Mouse (Mus musculus): ENCODE measurements around the gene Ric8b. TPM values are rescaled to one million over a fixed set of nuclear protein-coding genes. Genes with fewer than 3 reads are reported as not detected.

Gene Ric8b
- polyA plus RNA-seq, 2 experiments from 2014 or later: 6.3 to 7.2 TPM

DNA sequence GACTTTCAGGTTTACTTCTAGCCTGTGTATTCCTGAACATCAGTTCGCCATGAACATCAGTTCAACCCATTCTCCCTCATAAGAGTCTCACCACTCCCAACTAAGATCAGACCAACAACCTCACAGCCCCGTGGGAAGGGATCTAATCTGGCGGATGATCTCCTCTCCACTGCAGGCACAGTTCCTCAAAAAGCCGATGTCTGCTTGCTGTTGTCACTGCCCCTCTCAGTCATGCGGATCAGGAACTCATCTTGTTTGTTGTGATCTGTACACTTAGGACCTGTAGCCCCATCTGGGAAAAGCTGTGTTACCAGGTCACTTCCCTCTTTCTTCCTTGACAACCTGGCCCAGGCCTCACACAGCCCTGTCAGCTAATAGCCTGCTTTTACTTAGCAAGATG, 45.7 kb downstream of the Ric8b start:
- ATAC-seq: no peak

DNA sequence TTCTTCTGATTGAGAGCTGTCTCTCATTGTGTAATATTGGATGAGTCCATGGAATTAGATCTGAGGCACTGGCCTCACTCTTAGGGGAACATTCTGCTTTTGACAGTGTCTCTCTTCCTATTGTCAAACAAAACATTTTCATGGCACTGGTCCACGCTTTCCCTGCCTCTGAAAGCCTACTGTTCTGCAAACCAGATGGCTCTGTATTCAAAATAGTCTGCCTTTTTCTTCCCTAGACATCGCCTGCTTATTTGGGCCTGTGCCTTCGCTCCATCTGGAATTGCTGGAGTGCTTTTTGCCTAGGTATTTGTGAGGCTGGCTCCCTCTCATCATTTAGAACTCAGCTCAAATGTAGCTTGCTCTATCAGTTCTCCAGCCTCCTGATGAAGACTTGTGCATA, 46.3 kb downstream of the Ric8b start:
- no peak for ATAC-seq

DNA sequence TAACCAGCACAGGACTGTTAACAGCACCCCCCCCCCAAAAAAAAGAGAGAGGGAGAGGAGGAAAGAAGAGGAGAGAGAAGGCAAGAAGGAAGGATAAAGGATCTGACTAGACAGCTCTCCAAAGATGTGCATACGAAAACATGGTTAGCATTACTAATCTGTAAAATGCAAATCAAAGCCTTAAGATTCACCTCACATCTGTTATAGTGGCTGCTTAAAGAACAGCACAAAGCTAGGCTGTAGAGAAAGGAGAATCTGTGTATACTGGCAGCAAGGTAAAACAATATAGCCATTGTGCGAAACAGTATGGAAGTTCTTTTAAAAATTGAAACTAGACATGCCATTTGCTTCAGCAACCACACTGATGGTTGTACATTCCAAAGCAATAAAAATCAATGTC, 49.1 kb downstream of the Ric8b start:
- no peak for ATAC-seq

GRCm38 (mm10) chr10:84967645-84968044, 50.2 kb downstream of the Ric8b start:
- ATAC-seq: no peak

GRCm38 (mm10) chr10:84968852-84969704, 51.7 kb downstream of the Ric8b start:
- no peak for ATAC-seq

- no peak for ATAC-seq
Observed at GRCm38 (mm10) chr10:84975264-84975663, 57.8 kb downstream of the Ric8b start.

GRCm38 (mm10) chr10:84976588-84977351, 59.4 kb downstream of the Ric8b start:
- no peak for ATAC-seq

GRCm38 (mm10) chr10:84980291-84980690, 62.9 kb downstream of the Ric8b start:
- ATAC-seq: no peak

- ATAC-seq: no peak
Observed at GRCm38 (mm10) chr10:84981441-84981840, 64.0 kb downstream of the Ric8b start.

DNA sequence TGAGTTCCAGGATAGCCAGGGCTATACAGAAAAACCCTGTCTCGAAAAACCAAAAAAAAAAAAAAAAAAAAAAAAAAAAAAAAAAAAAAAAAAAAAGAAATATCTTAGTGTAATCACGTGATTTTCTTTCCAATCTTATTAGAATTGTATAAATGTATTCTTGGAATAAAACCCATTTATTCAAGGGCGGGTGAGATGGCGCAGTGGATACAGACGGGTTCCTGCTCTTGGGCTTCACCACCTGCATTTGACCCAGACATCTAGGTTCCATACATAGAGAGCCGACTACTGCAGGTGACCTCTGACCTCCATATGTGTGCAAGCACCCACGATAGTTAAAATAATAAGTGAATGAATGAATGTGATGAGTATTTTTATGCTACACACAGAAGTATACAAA, 65.3 kb downstream of the Ric8b start:
- no peak for ATAC-seq

DNA sequence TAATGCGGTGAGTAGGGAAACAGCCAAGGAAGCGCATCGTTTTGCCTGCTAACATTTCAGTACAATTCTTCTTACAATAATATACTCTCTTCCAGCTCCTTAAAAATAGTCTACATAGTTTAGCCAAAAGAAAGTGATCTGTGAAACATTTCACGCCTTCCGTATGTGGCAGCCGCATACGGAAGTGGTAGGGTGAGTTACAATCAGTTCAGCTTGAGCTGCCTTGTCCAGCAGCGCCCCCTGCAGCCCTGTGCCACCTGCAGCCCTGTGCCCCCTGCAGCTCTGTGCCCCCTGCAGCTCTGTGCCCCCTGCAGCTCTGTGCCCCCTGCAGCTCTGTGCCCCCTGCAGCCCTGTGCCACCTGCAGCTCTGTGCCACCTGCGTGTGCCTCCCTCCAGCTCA, 68.5 kb downstream of the Ric8b start:
- no peak for ATAC-seq

GRCm38 (mm10) chr10:84987666-84988065, 70.2 kb downstream of the Ric8b start:
- no peak for ATAC-seq

GRCm38 (mm10) chr10:84988650-84989049, 71.2 kb downstream of the Ric8b start:
- no peak for ATAC-seq

- ATAC-seq: no peak
Observed at GRCm38 (mm10) chr10:84994346-84994745, 76.9 kb downstream of the Ric8b start.

DNA sequence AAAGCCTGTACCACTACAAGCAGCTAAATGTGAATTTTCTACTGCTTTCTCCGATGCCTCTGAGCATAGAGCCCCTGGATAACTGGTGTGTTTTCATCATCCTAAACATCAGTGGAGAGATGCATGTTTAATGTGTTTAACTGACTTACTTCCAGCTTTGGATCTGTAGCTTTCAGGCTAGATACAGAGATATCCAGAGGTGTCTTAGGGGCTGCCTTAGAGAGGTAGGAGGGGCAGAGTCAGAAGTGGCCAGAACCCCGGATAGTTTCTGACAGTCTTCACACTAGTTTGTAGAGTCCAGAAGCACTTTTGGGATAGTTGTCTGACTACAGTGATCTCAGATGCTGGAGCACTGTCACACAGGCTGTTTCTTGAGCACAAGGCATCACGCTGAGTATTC, 77.6 kb downstream of the Ric8b start:
- no peak for ATAC-seq

GRCm38 (mm10) chr10:84996366-84996765, 79.0 kb downstream of the Ric8b start:
- no peak for ATAC-seq

GRCm38 (mm10) chr10:84997571-84998224, 80.3 kb downstream of the Ric8b start:
- no peak for ATAC-seq

DNA sequence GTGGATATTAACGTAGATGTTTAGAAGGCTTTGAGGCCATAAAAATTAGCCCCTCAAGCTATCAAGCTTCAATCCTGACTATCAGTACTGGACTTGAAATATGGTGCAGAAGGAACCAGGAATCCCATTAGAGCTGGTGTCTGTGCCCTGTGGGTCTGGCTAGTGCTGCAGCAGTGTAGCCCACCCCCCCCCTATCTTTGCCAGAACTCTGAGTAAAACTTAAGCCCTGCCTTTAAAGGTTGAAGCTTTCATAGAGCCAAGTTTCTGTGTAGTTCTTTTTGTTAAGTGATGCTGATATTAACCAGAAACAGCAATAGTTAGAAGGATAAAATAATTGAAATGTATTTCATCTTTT, 80.8 kb downstream of the Ric8b start:
- ATAC-seq: no peak

GRCm38 (mm10) chr10:85001920-85002319, 84.5 kb downstream of the Ric8b start:
- ATAC-seq: no peak

- ATAC-seq: no peak
Observed at GRCm38 (mm10) chr10:85003190-85004026, 86.0 kb downstream of the Ric8b start.

DNA sequence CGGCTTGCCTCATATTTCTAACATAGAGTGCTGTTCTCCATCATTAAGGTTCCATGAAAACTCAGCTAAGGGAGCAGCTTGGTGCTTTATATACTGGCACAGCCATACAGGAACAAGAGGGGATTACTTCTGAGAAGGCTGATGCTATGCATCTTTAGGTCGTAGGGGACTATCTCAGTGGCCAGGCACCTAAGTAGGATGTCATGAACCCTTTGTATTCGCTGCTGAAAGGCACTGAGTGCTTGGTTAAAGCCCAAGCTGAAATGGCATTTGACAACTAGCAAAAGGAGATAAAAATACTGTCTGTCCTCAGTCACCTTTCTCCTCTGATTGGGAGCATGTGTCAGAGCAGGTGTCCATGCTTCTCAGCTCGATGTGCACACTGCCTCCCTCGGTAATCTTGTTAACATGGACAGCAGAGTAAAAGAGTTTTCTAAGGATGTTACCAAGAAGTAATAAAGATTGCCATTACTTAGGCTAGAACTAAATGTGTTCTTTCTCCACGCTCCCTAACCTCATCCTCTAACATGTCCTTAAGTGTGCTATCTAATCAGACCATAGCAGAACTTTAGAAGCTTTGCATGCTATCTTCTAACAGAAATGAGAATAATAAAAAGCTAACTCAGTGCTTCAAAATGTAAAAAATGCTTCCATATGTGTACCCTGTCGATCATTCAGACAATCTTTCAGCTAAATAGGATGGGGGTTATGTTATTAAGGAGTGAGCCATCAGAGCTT, 89.3 kb downstream of the Ric8b start:
- no peak for ATAC-seq

Measured in CD4-positive, CD25-positive, alpha-beta regulatory T cell, adult 4 months (primary cell).